Mouse (Mus musculus) bone marrow, adult 2 months (tissue): ENCODE measurements around the gene Pomp.

Source experiments
- CTCF ChIP-seq: fragments of 200-500 bp; IDR thresholded peaks from 2 replicates; pipeline ENCODE4 v1.5.1; 2011; ENCODE audit warnings: low read length, control low read depth; ENCODE audit not compliant: control insufficient read depth, insufficient read depth
- POLR2A ChIP-seq: fragments of 200-500 bp; IDR thresholded peaks from 2 replicates; pipeline ENCODE4 v1.6.1; 2011; ENCODE audit warnings: low read depth, mild to moderate bottlenecking, control low read depth, low read length, borderline replicate concordance; ENCODE audit not compliant: control insufficient read depth

DNA sequence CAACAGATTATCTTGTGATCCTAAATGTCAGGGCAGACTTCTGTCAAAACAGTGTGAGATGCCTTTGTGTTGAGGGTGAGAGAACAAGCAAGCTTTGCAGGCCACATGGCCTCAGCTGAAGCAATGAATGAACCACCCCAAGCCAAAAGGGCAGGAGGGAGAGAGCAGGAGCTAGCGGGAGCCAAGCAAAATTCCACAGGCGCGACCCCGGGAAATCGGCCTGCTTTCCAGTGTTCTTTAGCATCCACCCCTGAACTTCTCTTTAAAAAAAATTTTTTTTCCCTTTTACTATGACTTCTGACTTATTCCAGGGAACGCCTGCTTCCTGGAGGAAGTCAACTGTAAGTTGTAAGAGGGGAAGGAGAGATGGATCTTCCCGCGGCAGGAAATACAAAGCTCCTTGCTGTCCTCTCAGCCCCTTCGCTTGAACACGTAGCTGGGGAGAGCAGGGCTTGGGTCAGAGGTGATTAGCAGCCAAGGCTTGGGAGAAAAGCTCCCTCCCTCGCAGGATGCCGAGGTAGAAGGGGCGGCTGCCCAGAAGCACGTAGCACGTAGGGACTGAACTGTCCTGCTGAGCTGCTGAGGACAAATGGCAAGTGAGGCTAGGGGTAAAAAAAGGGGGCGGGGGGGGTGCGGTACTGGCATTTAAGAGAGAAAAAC is 25.3 kb upstream of the Pomp start:
- no peak for TF ChIP-seq CTCF
- no peak for TF ChIP-seq POLR2A
